Mouse (Mus musculus): ENCODE measurements around the gene Gm26620. TPM values are rescaled to one million over a fixed set of nuclear protein-coding genes. Genes with fewer than 3 reads are reported as not detected.

The Gm26620 gene
- total RNA-seq (2021) = under 1 TPM; 0.76 to 0.79 TPM
- long read RNA-seq, experiment 1, partial matches to known transcripts = 0 of 1 reads
- long read RNA-seq, experiment 1, other reads (novel, unspliced or antisense) = 0 of 1 reads
- long read RNA-seq, experiment 2 = 0 reads

DNA sequence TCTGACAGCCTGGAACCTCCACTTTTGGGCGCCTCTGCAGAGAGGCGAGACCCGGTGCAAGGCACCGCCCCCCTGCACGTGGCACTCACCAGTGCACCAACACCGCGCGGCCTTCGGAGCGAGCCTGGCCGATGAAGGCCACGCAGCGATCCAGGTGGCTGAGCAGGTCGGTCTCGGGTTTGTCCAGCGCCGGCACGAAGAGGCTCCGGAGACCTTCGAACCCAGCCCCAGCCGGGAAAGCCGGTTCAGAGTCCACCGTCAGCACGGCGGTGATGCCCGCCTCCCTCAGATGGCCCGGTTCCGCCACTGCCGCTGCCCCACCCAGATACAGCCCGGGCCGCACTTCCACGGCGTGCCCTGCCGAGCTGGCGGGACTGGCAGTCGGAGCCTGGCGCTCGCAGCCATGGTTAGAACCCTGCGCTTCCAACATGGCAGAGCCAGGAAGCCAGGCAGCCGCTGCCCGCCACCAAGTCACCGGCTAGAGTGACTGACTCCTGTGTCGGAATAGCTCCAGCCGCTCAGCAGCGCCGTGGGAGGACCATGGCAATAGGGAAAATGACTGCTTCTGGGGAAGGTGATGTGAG is at the start of gene Gm26620, which contains the start of gene Dusp12:
Gm26620 (plus strand) TSS at position 88 of the 584 bp plus-strand sequence.
Dusp12 (minus strand) TSS at position 563 of the 584 bp plus-strand sequence.
- TF ChIP-seq CTCF (conservative IDR thresholded peaks at IDR 0.05) = peak; percentile 87
- peak; percentile 85 to 93 for DNase-seq (ENCODE audit: low spot score in 2 of 2)
- Histone ChIP-seq H3K4me3 (peak within 1 kb of the TSS; percentile 89), H3K27ac (peak within 1 kb of the TSS; percentile 90)

DNA sequence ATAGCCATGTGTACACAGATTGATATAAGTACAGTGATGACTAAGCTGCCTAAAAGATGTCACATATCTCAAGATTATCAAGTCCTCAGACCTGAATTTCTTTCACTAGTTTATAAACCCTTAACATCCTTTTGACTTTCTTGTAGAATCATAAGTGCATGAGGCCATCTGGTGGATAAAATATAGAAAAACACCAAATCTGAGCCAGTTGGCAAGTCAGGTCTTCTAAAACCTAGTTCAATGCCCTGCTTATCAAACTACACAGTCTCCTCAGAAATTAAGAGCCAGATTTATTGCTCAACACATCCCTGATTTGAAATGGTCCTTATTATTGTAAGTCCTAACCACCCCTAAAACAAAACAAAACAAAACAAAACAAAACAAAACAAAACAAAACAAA is 45.2 kb upstream of the Gm26620 start:
- Histone ChIP-seq H3K4me3 (no peak overlapping the region), H3K27ac (0 out of 2 replicates have a peak overlapping the region, but pooled peaks have one; percentile 32)
- DNase-seq (ENCODE audit: low spot score in 2 of 2) = peak in 1 of 2 experiments; percentile 55
- peak; percentile 80 for TF ChIP-seq CTCF (conservative IDR thresholded peaks at IDR 0.05)

DNA sequence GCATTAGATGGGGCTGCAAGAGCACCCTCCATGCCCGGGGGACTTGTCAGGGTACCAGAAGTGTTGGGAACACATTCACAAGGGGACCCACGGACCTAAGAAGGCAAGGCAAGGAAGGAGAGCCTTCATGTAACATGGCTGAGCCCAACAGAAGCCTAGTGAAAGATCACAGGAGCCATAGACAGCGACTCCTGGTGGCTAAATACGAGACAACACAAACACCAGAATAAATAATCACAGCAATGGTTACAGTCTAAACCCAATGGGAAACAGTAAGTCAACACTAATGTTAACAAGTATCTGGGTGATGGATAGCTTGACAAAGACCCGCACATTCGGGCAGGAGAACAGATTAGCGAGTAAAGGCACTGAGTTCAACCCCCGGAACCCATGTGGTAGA is 40.5 kb upstream of the Gm26620 start:
- peak; percentile 65 for TF ChIP-seq CTCF (conservative IDR thresholded peaks at IDR 0.05)
- no peak for DNase-seq (ENCODE audit: low spot score in 2 of 2)
- Histone ChIP-seq H3K4me3 (no peak overlapping the region), H3K27ac (no peak overlapping the region)

DNA sequence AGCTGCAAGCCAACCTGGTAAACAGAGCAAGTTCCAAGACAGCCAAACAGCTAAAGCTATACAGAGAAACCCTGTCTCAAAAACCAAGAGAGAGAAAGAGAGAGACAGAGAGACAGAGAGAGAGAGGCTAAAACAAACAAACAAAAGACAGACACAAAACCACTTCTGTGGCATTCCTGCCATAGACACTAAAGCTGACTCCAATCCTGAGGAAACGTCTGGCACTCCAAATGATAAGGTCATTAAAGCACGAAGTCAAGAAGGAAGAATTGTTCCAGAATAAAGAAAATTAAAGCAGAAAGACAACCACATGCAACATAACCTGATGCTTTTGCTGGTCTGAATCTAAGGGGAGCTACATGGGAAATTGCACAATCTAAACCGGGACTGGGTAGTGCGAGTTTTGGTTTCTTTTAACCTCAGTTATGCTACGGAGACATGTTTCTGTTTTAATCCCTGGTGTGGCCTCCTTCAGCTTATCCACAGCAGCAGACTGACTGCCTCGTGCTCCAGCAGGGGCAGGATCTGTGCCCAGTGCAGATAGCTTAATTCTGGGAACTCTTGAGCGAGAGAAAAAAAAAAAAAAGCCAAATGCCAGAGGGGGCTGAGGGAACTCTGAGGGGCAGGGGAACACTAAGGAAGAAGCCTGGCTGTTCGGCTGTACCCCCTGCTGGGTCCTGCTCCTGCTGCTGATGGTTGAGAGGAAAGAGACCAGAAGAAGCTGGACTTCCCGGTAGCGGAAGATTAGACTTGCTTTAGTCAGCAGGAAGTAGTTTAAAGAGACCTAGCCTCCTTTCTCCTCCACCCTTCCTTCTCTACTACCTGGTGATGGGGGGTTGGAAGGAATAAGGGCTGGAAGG is 39.2 kb upstream of the Gm26620 start:
- H3K27ac ChIP-seq = peak overlapping the region; percentile 32
- DNase-seq (ENCODE audit: low spot score in 2 of 2) = no peak
- no peak for TF ChIP-seq CTCF (conservative IDR thresholded peaks at IDR 0.05)
- H3K4me3 ChIP-seq = no peak overlapping the region

DNA sequence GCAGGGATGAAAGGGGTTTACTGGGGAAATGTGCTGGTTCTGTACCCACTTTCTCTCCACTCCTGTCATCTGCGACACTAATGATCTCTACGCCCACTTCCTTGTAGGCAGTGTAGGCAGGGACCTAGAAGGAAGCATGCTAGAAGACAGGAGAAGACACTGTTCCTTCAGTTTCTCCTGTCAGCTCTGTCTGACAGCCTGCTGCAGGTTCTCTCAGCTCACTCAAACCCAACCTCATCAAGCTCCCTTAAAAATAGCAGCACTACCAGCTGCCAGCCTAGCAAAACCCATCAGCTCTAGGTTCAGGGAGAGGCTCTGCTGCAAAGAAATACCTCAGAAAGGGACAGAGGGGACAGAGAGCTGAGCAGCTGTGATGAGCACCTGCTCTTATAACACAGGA is 34.9 kb upstream of the Gm26620 start:
- Histone ChIP-seq H3K27ac (peak overlapping the region; percentile 70), H3K4me3 (no peak overlapping the region)
- no peak for DNase-seq (ENCODE audit: low spot score in 2 of 2)
- no peak for TF ChIP-seq CTCF (conservative IDR thresholded peaks at IDR 0.05)

DNA sequence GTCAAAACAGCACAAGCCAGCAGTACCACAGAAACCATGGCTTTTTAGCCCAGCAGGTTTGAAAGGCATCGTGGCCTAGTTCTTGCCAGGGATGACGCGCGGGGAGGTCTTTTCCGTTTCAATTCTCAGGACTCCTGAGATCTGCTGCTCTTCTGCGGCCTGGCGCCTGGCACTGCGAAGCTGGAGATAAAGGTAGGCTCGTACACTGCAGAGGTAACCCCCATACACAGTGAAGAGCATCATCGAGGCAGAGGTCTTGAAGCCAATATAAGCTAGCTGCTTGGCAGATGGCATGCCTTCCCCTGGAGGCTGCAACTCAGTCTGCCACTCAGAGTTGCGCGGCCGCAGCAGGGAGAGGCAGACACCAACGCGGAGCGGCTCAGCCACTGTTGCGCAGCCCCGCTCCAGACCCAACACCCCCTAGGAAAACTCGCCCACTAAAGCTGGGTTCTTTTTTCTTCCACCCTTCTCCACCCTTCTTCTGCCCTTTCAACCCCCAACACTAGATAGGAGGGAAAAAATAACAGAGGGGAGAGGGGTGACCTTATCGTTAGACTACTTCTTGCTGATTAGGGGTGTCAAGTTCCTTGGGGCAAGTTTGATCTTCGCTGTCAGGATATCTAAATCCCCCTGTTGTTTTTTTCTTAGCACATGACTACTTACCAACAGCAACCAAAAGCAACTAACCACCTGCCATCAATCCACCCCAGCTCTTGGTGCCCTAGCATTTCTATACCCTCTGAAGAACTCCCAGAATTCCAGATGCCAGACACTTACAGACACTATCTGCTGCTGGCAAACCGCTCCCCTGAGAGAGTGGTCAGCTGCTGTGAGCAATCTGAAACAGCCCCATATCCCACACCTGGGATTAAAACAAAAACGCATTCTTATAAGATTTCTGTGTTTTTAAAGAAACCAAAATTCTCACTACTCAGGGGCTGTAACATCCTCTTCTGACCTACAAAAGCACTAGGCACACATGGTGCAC is 33.9 kb upstream of the Gm26620 start:
- no peak for DNase-seq (ENCODE audit: low spot score in 2 of 2)
- H3K4me3 ChIP-seq = no peak overlapping the region
- TF ChIP-seq CTCF (conservative IDR thresholded peaks at IDR 0.05) = no peak
- peak overlapping the region; percentile 70 for H3K27ac ChIP-seq

DNA sequence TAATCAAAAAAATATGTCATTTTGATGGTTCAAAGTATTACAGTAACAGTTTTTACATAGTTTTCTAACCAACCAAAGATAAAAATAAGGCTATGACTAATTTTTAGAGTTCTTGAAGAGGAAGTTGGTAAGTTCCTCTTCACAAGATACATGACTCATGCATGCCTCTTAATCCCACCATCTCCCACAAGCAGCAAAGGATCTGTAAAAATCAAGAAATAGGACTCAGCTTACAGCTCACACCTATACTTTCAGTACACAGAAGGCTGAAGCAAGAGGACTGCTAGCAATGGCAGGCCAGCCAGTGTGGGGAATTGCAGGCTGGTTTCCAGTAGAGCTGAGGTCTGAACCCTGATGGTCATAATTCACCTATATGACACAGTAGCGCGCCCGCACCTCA is 31.3 kb upstream of the Gm26620 start:
- H3K4me3 ChIP-seq = no peak overlapping the region
- TF ChIP-seq CTCF (conservative IDR thresholded peaks at IDR 0.05) = no peak
- peak overlapping the region; percentile 67 for H3K27ac ChIP-seq
- DNase-seq (ENCODE audit: low spot score in 2 of 2) = no peak

DNA sequence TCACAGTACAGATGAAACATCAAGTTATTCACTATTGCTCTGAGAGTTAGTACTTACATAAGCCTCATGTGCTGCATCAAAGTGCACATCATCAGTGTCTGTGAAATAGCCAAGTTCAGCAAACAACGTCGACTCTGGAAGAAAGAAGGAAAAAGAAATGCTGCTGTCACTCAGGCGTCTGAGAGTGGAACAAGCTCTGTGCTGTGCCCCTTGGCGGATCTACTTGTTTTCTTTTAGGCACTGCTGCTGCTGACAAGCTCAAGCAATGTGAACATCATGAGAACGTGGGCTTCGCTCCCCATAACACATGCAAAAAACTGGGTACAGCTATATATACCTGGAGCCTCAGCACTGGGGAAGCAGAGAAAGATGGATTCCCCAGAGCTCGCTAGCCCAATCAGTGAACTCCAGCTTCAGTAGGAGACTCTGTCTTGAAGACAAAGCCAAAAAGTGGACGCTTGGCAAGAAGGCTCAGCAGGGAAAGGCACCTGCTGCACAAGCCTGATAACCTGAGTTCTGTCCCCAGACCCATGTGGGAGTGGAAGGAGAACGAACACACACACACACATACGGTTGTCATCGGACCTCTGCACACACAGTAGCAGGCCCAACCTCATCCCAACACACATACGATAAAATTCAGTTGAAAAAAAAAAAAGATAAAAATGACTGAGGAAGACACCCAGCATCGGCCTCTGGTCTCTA is 29.7 kb upstream of the Gm26620 start:
- Histone ChIP-seq H3K27ac (peak overlapping the region; percentile 70), H3K4me3 (peak overlapping the region; percentile 32)
- TF ChIP-seq CTCF (conservative IDR thresholded peaks at IDR 0.05) = no peak
- no peak for DNase-seq (ENCODE audit: low spot score in 2 of 2)

DNA sequence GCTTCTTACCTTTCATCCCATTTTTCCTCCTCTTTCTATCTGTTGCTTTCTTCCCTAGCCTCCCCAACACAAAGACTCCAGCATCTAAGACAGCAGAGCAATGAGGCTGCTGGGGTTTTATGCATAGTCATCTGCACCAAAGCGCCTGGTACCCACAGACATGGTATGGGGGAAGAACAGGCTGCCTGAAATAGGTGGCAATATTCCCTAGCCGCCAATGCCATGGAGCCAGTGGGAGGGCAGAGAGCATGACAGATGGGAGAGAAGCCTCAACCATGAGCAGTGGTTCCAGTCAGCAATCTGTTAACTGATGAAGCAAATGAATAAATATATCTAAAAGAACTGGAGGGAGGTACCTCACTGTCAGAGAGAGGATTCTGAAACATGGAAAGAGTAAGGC is 27.5 kb upstream of the Gm26620 start:
- Histone ChIP-seq H3K27ac (peak overlapping the region; percentile 70), H3K4me3 (peak overlapping the region; percentile 32; the same call in 1 of the 2 replicates)
- no peak for TF ChIP-seq CTCF (conservative IDR thresholded peaks at IDR 0.05)
- peak; percentile 63 to 78 for DNase-seq (ENCODE audit: low spot score in 2 of 2)

DNA sequence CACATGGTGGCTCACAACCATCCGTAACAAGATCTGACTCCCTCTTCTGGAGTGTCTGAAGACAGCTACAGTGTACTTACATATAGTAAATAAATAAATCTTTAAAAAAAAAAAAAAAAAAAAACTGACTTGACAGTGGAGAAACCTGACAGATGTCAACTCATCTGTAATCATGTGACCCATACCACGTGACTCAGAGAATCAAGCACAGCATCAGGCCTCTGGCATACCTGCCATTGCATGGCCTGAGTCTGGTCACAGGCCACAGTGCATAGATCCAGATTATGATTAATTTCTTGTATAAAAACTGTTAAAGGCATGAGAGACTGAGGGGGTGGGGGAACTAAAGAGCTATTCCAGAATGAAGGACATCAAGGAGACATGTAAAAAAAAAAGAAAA is 26.0 kb upstream of the Gm26620 start:
- H3K27ac ChIP-seq = no peak overlapping the region
- no peak for DNase-seq (ENCODE audit: low spot score in 2 of 2)
- no peak for TF ChIP-seq CTCF (conservative IDR thresholded peaks at IDR 0.05)
- H3K4me3 ChIP-seq = no peak overlapping the region

DNA sequence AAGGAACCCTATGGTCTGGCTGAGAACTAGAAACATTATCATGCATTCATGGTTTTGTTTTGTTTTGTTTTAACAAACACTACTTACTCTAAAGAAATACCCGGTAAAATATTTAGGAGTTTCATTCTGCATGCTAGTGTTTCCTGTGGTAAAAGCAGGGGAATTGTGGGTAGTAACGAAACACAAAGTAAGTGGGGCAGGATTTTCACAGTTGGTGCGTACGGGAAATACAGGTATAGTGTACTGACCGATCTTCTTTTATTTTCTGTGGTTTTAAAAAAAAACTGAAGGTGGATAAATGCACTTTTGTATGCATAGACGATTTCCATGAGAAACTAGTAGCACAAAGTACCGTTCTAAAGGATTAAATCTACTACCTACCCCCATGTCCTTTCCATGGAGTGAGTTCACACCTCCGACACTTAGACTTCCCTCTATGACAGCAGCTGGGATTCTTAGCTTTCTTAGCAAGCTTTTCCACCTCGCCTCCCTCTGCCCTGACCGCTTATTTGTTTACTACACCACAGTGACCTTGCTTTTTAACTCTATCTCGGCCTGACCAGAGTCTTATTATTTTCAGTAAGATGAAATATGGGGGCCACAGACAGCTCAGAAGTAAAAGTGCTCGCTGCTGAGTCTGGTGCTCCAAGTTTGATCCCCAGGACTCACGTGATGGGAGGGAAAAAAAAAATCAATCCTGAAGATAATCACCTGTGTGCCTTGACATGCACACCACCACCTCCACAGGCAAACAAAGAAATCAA is 23.0 kb upstream of the Gm26620 start:
- TF ChIP-seq CTCF (conservative IDR thresholded peaks at IDR 0.05) = no peak
- no peak overlapping the region for H3K27ac ChIP-seq
- no peak overlapping the region for H3K4me3 ChIP-seq
- no peak for DNase-seq (ENCODE audit: low spot score in 2 of 2)

All from layer of hippocampus, adult 2 months (tissue).